Mouse (Mus musculus) brain, embryonic 14.5 days (tissue): ENCODE results near the gene Sdk1.

Experiments used
- CTCF ChIP-seq: fragments of 200-500 bp; IDR thresholded peaks from 2 replicates; pipeline ENCODE4 v1.5.1; 2012; ENCODE audit warnings: inconsistent platforms, mild to moderate bottlenecking, moderate library complexity, borderline replicate concordance; ENCODE audit not compliant: insufficient read depth, insufficient read length; ENCODE audit errors: extremely low read depth
- POLR2A ChIP-seq: fragments of 200-500 bp; IDR thresholded peaks from 2 replicates; pipeline ENCODE4 v1.6.1; 2012; ENCODE audit warnings: mild to moderate bottlenecking, inconsistent platforms, borderline replicate concordance; ENCODE audit not compliant: poor library complexity, insufficient read depth, insufficient read length, severe bottlenecking; ENCODE audit errors: extremely low read depth

- no peak for TF ChIP-seq CTCF
- no peak for TF ChIP-seq POLR2A
Measured at GRCm38 (mm10) chr5:142130004-142130403, 888.7 kb downstream of the Sdk1 start.
